Mouse (Mus musculus) olfactory bulb, adult 2 months (tissue): Measurements from ENCODE around the gene Ppp1r15b. TPM values are rescaled to one million over a fixed set of nuclear protein-coding genes. Genes with fewer than 3 reads are reported as not detected.

ENCODE experiments used
- H3K27ac ChIP-seq: fragments of 200-500 bp; 2 replicates; pipeline ENCODE4 v1.5.1; 2012; ENCODE audit warnings: low read depth, low read length; ENCODE audit not compliant: insufficient read depth
- H3K4me1 ChIP-seq: fragments of 200-500 bp; 2 replicates; pipeline ENCODE4 v1.6.1; 2012; ENCODE audit warnings: low read length; ENCODE audit not compliant: control insufficient read depth, insufficient read depth
- H3K4me3 ChIP-seq: fragments of 200-500 bp; 2 replicates; pipeline ENCODE4 v1.5.1; 2012; ENCODE audit warnings: mild to moderate bottlenecking, low read depth, low read length, moderate library complexity; ENCODE audit not compliant: insufficient read depth
- CTCF ChIP-seq: fragments of 200-500 bp; IDR thresholded peaks from 2 replicates; pipeline ENCODE4 v1.5.1; 2012; ENCODE audit warnings: low read depth, mild to moderate bottlenecking, low read length, moderate library complexity; ENCODE audit not compliant: insufficient read depth
- POLR2A ChIP-seq: fragments of 200-500 bp; IDR thresholded peaks from 2 replicates; pipeline ENCODE4 v1.6.1; 2012; ENCODE audit warnings: mild to moderate bottlenecking, low read depth, low read length, moderate library complexity; ENCODE audit not compliant: insufficient read depth
- WGBS: fragments of 180-500 bp; shearing (Covaris S2); methylation state at CpG from one replicate; pipeline ENCODE4 v1.1.7; 2018; 5-methylcytosine and 5-hydroxymethylcytosine counted together
- polyA plus RNA-seq: library from polyadenylated mRNA; stranded (reverse); fragments of >200 nt; gene quantifications from 2 replicates; pipeline ENCODE4 v1.2.4, GENCODE M21; 2012; ENCODE audit warnings: low replicate concordance; ENCODE audit not compliant: missing spikeins, insufficient read depth, insufficient read length

Gene Ppp1r15b
- polyA plus RNA-seq, 1 experiment: not detected

GRCm38 (mm10) chr1:133146014-133147009 lies 15.4 kb downstream of the Ppp1r15b start:
- Histone ChIP-seq H3K4me1 (no peaks in the 10 kb centered on the region; the same call in 1 of the 2 replicates), H3K27ac (no peak overlapping the region), H3K4me3 (no peak overlapping the region)
- 61% methylated on average over 22 of the region's 22 CpGs for WGBS
- TF ChIP-seq CTCF (peak; percentile 36; the same call in 1 of the 2 replicates), POLR2A (no peak)

- Histone ChIP-seq H3K4me3 (no peak overlapping the region), H3K27ac (no peak overlapping the region), H3K4me1 (no peaks in the 10 kb centered on the region; the same call in 1 of the 2 replicates)
- WGBS: 83% methylated on average over 5 of the region's 5 CpGs
- no peak for TF ChIP-seq CTCF
- TF ChIP-seq POLR2A: no peak
These were observed 16.4 kb downstream of the Ppp1r15b start for GRCm38 (mm10) chr1:133147324-133147723.

GRCm38 (mm10) chr1:133148122-133148521 lies 17.2 kb downstream of the Ppp1r15b start:
- WGBS: 95% methylated on average over 8 of the region's 8 CpGs
- TF ChIP-seq CTCF (no peak), POLR2A (no peak)
- no peaks in the 10 kb centered on the region; the same call in 1 of the 2 replicates for H3K4me1 ChIP-seq
- no peak overlapping the region for H3K4me3 ChIP-seq
- H3K27ac ChIP-seq: no peak overlapping the region

- H3K27ac ChIP-seq: no peak overlapping the region
- WGBS: 89% methylated on average over 2 of the region's 2 CpGs
- no peaks in the 10 kb centered on the region; the same call in 1 of the 2 replicates for H3K4me1 ChIP-seq
- H3K4me3 ChIP-seq: no peak overlapping the region
- TF ChIP-seq CTCF: no peak
- TF ChIP-seq POLR2A: no peak
These were observed 19.6 kb downstream of the Ppp1r15b start for GRCm38 (mm10) chr1:133150556-133150955.

GRCm38 (mm10) chr1:133152213-133152612 lies 21.3 kb downstream of the Ppp1r15b start:
- TF ChIP-seq POLR2A: no peak
- TF ChIP-seq CTCF: no peak
- Histone ChIP-seq H3K4me3 (no peak overlapping the region), H3K4me1 (no peaks in the 10 kb centered on the region), H3K27ac (no peak overlapping the region)
- WGBS: 88% methylated on average over 3 of the region's 3 CpGs

- WGBS: 92% methylated on average over 6 of the region's 6 CpGs
- Histone ChIP-seq H3K4me3 (no peak overlapping the region), H3K27ac (no peak overlapping the region), H3K4me1 (peaks cover 5% of the 10 kb centered on the region)
- no peak for TF ChIP-seq POLR2A
- TF ChIP-seq CTCF: no peak
These were observed 24.3 kb downstream of the Ppp1r15b start for GRCm38 (mm10) chr1:133155270-133155669.

- Histone ChIP-seq H3K4me1 (peaks cover 13% of the 10 kb centered on the region), H3K27ac (no peak overlapping the region), H3K4me3 (no peak overlapping the region)
- 4% methylated on average over 7 of the region's 7 CpGs for WGBS
- TF ChIP-seq CTCF (no peak), POLR2A (no peak)
These were observed 28.2 kb downstream of the Ppp1r15b start for GRCm38 (mm10) chr1:133159128-133159564.

GRCm38 (mm10) chr1:133161559-133161958 lies 30.6 kb downstream of the Ppp1r15b start:
- WGBS: 78% methylated on average over 4 of the region's 4 CpGs
- Histone ChIP-seq H3K27ac (no peak overlapping the region), H3K4me3 (no peak overlapping the region), H3K4me1 (peaks cover 14% of the 10 kb centered on the region)
- TF ChIP-seq POLR2A: no peak
- no peak for TF ChIP-seq CTCF

GRCm38 (mm10) chr1:133162046-133162445 lies 31.1 kb downstream of the Ppp1r15b start:
- WGBS: 71% methylated on average over 10 of the region's 10 CpGs
- TF ChIP-seq CTCF (no peak), POLR2A (no peak)
- Histone ChIP-seq H3K27ac (no peak overlapping the region), H3K4me3 (no peak overlapping the region), H3K4me1 (peaks cover 14% of the 10 kb centered on the region)
